Mouse (Mus musculus): ENCODE results near the gene Icos. TPM values are rescaled to one million over a fixed set of nuclear protein-coding genes. Genes with fewer than 3 reads are reported as not detected.
A peak's percentile ranks its signal among the peaks of the same experiment; 100 is the strongest.

Icos gene
- total RNA-seq, 4 experiments from 2014 or later = 0.27 to 0.28 (median 0.28) TPM; not detected in 1

GRCm38 (mm10) chr1:60962095-60962494 is 15.6 kb upstream of the Icos start:
- DNase-seq (ENCODE audit: low spot score) = no peak

- no peak for DNase-seq (ENCODE audit: low spot score)
Observed at GRCm38 (mm10) chr1:60967521-60967920, 10.2 kb upstream of the Icos start.

DNA sequence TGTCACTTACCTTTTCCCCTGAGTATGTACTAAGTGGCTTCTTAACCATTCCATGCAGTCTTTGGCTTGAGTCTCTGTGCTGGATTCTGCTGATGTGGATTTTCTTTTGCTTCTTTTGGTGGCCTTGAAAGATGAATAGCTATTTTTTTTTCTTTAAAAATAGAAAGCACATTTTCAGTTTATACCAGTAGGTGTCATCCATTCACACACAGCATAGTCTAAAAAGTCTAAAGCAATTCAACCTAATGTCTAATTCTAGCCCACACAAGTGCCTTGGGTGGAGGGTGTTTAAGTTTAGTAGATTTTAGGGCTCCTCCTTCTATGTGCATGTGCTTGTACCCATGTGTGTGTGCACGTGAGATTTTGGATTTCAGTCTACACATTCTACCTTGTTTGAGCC is 6.9 kb upstream of the Icos start:
- no peak for DNase-seq (ENCODE audit: low spot score)

GRCm38 (mm10) chr1:60974221-60974620 is 3.5 kb upstream of the Icos start:
- no peak for DNase-seq (ENCODE audit: low spot score)

GRCm38 (mm10) chr1:60975646-60976294 is 2.0 kb upstream of the Icos start:
- DNase-seq (ENCODE audit: low spot score) = no peak

DNA sequence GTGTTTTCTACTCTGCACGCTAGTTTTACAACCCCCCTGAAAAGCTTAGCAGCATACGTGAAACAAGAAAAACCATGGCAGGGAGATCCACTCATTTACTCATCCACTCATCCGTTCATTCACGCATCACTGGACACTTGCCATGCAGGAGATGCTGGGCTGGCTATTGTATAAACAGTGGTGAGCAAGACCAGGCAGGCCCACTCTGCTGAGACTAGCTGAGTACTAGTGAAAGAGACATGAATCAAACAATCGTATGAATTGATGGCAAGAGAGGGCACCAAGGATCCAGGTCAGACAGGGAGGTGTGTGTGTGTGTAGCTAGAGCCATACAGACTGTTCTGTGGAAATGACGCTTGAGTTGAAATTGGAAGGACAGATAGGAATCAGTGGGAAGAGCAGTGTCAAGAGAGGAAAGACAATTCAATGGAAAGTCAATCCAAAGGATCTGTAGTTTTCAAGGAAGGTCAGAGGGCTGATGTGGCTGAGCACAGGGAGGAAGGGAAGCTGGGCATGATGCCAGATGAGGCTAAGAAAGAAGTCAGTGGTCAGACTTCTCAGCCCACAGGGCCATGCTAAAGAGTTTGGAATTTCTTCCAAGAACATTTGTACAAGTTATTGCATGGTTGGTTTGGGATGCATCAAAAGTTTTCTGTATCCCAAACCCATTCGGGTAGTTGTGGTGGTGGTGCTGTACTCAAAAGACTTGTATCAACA is 1.6 kb downstream of the Icos start:
- no peak for DNase-seq (ENCODE audit: low spot score)

GRCm38 (mm10) chr1:60979843-60980235 is 2.1 kb downstream of the Icos start:
- no peak for DNase-seq (ENCODE audit: low spot score)

- DNase-seq (ENCODE audit: low spot score) = no peak
Observed at GRCm38 (mm10) chr1:60985075-60985474, 7.3 kb downstream of the Icos start.

DNA sequence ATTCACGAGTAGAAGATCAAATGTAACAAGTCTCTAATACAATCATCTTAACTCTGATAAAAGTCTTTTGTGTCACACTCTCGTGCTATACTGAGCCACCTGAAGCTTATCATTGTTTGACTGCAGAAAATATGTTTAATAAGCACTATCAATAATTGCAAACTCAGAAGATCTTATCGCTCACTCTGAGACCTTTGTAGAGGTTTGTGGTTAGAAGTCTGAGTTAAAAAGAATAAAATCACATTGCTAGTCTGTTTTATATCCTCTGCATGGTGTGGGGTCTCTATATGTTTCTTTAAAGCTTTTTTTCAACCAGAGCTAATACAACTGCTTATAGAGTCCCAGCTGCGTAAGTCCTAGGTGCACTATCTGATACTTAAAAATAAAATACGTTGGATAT is 8.4 kb downstream of the Icos start:
- DNase-seq (ENCODE audit: low spot score) = no peak

GRCm38 (mm10) chr1:60989086-60989485 is 11.4 kb downstream of the Icos start:
- DNase-seq (ENCODE audit: low spot score) = no peak

DNA sequence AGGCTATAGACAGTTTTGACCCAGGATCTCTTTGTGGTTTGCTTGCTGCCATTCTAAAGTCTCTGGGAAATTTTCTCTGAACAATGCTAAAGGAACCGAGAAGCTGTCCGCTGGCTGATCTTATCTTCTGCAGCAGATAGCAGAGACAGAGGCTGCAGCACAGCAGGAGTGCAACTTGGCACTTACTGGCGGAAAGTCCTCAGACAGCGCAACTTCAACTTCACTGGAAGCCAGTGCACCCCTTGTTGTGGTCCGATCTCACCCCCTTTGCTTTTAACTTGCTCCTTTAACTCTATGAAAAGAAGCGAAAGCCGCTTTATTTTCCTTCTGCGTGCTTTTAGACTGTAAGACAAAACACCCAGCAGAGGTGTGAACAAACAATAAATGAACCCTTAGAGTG is 12.6 kb downstream of the Icos start:
- no peak for DNase-seq (ENCODE audit: low spot score)

DNA sequence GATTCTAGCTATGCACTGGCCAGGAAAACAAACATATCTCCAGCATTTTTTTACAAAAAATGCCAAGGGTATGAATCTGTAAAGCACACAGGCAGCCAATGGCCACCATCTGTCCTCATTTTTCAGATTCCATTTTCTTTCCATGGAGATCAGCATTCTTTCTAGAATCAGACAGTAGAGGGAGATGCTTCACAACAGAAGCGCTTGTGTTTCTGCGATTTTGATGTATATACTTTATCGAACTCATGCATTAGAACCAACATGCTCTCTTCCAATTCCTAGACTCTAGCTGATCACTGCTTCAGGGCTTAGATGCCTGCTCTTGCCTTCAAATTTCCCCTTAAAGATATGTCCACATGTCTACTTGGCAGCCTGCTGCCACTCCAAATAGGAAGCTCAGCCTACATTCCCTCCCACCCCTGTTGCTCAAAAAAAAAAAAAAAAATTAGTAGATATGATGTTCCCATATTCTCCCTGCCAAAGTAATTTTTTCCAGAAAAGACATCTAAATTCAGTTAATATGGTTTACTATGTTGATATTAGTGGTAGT is 20.4 kb downstream of the Icos start:
- no peak for DNase-seq (ENCODE audit: low spot score)

DNA sequence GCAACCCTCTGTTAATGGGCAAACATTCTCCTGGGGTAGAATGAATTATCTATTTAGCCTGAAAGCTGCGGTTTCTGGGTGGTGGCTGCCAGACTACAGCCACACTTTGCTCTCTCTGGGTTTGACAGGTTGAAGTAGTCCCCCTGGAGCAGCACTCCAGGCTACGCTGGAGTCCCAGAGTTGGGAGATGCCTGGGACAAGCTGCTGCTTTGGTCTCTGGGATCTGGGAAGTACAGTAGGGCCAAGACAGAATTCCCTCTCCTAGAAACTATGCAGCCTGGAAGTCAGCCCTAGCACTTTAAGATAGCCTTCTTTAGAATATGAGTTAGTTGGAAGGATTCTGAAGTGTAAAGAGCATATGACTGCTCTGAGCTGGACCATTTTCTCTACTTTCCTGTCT is 21.0 kb downstream of the Icos start:
- no peak for DNase-seq (ENCODE audit: low spot score)

DNA sequence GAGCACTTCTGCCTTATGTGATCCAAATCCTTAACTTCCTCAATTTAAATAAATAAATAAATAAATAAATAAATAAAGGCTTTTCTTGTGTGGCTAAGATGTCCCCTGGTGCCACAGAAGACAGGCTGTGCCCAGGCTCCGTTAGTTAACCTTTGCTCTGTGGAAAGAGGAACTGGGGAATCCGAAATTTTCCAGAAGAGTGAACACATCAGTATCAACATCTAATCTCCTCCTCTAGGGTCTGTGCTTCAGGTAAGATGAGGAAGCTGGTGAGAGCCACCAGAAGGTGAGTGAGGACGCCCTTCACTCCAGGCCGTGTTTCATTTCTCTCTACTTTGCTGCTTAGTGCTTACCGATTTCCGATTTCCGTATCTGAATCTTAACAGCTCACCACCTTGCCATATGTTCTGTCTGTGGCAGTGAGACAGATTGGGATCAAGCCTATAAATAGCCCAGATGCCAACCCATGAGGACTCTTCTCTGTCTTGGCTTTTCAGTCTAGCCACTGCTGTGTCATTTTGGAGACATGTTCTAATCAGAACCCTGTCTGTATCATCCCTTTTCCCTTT is 24.1 kb downstream of the Icos start:
- DNase-seq (ENCODE audit: low spot score) = no peak

DNA sequence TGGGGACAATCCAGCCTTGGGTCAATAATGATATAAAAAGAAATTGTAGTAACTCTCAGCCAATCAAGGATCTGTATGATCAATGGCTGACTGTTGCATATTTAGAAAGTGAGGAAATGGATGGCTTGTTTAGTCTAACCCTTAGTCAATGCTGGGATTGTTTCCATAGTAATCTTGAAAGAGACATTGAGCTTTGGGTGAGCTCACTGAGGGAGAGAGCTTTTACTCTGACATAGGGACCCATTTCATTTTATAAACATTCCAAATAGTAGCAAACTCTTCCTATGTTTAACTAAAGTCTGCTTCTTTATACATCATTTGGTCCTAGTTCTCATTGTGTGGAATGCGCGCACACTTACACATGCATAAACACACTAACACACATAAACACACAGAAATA is 28.5 kb downstream of the Icos start:
- no peak for DNase-seq (ENCODE audit: low spot score)

DNA sequence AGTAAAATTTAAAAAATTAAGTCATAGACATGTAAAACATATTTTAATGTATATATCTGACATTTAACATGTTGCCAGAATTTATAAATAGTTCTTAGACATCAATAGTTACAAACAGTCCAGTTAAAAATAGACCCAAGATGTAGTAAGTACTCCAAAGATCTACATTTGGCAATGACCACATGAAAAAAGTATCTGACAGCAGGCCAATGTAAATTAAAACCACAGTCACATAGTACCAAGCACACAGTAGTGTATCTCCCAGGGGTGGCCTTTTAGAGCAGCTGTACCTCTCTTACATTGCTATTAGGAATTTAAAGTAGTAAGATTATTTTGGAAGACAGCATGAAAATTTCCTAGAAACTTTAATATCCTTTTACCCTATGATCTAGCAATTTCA is 29.8 kb downstream of the Icos start:
- peak; percentile 10 for DNase-seq (ENCODE audit: low spot score)

DNA sequence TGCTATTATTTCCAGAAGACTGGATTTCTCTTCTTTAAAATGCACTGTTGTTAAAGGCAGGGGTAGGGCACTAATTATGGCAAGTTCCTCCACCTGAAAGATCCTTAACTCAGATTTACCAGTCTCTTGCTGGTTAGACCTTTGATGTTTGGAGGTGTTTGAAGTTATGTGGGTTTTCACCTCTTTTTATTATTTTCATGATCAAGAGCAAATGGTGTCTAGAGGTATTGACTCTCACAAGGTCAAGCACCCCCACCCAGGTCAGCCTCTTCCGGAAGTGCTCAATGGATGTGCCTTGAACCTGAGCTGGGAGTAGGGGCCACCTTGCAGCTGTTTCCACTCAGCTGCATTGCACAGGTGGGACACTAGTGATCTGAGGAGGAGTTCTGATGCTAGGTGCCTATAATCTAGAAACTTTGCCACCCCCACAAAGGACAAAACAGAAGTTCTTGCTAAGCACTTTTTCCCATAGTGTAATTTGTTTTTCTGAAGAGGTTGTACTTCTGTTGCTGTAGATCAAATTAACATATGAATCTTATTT is 38.9 kb downstream of the Icos start:
- DNase-seq (ENCODE audit: low spot score) = no peak

- DNase-seq (ENCODE audit: low spot score) = no peak
Observed at GRCm38 (mm10) chr1:61026712-61027111, 49.0 kb downstream of the Icos start.

- DNase-seq (ENCODE audit: low spot score) = no peak
Observed at GRCm38 (mm10) chr1:61027519-61027918, 49.8 kb downstream of the Icos start.

- DNase-seq (ENCODE audit: low spot score) = no peak
Observed at GRCm38 (mm10) chr1:61029919-61030318, 52.2 kb downstream of the Icos start.

- no peak for DNase-seq (ENCODE audit: low spot score)
Observed at GRCm38 (mm10) chr1:61030532-61030931, 52.8 kb downstream of the Icos start.

DNA sequence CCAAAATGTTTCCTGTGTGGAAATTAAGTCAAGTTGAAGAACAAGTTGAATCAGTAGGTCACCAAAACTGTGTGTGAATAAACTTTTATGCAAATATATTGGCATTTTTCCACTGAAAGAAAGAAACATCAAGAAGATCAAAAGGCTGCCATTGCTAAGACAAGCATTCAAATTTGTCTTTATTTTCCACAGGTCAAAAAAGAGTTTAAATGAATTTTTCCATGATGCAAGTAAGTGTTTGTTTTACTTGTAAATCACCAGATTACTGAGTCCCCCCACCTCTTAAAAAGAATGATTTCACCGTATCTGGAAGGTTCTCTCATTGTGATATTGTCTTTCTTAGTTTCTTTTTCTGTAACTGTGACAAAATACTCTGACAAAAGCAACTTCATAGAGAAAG is 57.5 kb downstream of the Icos start:
- no peak for DNase-seq (ENCODE audit: low spot score)

- DNase-seq (ENCODE audit: low spot score) = peak; percentile 1
Observed at GRCm38 (mm10) chr1:61038223-61038622, 60.5 kb downstream of the Icos start.
